Mouse (Mus musculus): Measurements from ENCODE around the gene Cldn11.

Gene Cldn11

GRCm38 (mm10) chr3:31160046-31160445 lies 10.3 kb downstream of the Cldn11 start:
- no peak for DNase-seq (ENCODE audit: low read depth)

DNA sequence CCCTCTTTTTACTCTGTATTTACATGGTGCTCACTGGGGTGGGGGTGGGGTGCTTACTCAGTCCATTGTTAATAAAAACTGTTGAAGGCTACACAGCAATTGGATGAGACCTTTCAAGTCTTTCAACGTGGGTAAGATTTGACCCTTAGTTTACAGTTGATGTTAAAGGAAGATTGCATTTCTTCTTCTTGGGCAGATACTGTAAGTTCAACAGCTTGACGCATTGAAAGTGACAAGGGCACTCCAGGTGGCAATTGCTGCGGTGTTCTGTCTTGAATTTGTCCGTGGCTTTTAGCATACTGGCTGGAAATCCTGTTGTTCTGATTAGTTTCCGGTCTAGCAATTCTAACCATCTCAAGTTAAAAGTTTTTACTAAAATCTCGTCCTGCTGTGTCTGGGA lies 11.6 kb downstream of the Cldn11 start:
- DNase-seq (ENCODE audit: low read depth) = no peak

DNA sequence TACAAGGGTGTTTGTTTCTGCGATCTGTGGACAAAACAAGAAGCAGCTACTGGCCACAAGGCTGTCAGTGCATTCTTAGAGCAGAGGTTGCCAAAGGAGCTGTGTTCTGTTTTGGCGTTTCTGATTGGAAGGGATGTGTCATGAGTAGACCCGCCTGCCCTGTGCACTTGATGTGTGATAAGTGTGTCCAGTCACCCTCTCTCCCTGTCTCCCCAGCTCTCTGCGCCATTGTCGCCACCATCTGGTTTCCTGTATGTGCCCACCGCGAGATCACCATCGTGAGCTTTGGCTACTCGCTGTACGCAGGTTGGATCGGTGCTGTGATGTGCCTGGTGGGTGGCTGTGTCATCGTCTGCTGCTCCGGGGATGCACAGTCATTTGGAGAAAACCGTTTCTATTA lies 13.1 kb downstream of the Cldn11 start:
- no peak for DNase-seq (ENCODE audit: low read depth)

DNA sequence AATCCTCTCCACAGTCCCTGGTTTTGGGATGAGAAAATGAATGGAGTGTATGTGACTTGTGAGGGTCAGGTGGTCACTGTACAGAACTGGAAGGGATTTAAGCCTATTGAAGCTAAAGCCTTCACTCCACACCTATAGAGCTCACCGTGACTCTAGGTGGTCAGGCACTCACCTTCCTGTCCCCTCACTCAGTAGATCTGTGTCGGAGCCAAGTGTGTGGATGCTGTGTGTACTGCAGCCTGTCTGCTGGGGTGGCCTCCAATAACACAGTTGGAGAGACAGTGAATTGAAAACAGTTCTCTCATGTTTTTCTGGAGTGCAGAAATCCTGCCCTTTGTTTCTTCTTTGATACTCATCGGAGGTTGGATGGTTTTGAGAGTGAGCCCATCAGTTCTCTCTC lies 16.1 kb downstream of the Cldn11 start:
- DNase-seq (ENCODE audit: low read depth) = no peak

GRCm38 (mm10) chr3:31166365-31166871 lies 16.7 kb downstream of the Cldn11 start:
- DNase-seq (ENCODE audit: low read depth) = no peak

- no peak for DNase-seq (ENCODE audit: low read depth)
These were observed 40.6 kb downstream of the Cldn11 start for GRCm38 (mm10) chr3:31190342-31190741.

DNA sequence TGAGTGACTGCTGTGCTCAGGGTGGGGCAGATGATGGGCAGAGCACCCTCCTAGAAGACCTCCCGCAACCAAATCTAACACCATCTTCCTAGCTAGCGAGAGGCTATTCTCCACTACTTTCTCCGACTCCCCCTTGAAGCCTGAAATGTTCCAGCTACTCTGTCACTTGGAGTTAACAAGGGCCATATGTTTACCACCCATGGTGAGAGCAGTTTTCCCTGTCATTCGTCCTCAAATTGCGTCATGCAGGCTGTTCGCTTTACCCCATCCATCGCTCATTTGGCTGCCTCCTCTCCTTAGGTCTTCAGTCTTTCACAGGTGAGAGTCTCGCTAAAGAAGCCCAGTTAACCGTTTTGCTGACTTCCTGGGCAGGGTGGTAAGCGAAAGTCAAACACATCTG lies 41.7 kb downstream of the Cldn11 start:
- no peak for DNase-seq (ENCODE audit: low read depth)

DNA sequence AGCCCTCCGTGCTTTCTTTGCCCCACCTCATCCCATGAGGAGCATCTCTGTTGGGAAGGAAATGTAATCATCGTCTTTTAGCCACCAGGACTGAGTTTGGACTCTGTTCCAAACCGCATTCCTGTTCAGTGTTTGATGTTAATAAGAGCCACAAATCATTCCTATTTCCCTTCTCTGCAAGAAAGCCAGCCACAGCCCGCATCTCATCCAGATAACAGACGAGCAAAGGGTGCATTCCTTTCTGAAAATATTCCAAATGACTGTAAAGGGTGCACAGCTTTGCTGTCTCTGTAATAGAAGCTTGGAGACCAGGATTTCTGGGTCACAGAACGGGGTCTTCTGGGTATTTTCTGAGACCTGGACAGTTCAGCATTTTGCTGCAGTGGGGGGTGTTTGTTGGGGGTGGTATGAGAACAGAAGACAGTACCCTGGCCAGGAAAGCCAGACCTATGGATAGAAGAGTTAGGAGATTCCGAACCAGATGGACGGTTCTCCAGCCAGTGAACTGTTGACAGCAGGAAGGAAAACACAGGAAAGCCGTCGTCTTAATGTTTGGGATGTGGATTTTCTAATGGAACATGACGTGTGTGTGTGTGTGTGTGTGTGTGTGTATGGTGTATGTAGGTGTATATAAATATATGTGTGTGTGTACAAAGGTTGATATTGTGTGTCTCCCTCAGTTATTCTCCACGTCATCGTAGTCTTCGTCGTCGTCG lies 49.6 kb downstream of the Cldn11 start:
- DNase-seq (ENCODE audit: low read depth) = peak; percentile 35

- DNase-seq (ENCODE audit: low read depth) = peak; percentile 34
These were observed 54.2 kb downstream of the Cldn11 start for GRCm38 (mm10) chr3:31203947-31204346.

- DNase-seq (ENCODE audit: low read depth) = no peak
These were observed 55.4 kb downstream of the Cldn11 start for GRCm38 (mm10) chr3:31205167-31205566.

DNA sequence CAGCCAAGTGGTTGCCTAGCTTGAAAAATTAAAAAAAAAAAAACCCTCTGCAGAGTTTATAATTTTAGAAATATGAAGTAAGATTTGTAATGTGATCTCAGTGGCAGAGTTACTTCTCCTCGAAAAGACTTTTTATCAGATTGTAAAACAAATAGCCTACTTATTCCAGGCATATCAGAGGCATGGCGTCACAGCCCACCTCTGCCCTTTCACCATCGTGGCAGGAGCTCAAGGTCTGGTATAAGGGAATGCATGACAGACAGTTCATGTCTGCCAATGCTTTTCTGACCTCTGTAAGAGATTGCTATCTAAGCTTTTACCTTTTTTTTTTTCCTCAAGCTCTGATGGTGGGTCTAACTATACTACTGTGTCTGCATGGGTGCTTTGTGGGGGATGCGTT lies 58.3 kb downstream of the Cldn11 start:
- peak; percentile 82 for DNase-seq (ENCODE audit: low read depth)

GRCm38 (mm10) chr3:31208458-31208994 lies 58.8 kb downstream of the Cldn11 start:
- no peak for DNase-seq (ENCODE audit: low read depth)

DNA sequence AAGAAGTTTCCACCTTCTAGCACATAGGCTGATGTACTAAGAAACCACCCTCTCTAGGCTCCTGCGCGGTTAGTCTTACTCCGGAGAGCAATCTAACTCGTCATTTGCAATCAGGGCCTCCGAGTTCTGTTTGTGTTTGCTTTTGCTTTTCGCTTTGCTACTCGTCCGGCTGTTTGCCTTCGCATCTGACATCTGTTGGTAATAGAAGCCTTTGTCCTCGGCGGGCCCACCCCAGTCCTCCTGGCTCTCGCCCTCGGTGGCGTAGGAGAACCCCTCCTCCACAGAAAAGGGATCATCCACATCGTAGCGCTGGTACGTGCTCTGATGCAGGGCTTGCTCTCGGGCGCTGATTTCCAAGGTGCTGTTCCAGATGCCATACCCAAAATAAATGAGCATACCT lies 59.3 kb downstream of the Cldn11 start:
- DNase-seq (ENCODE audit: low read depth) = no peak

DNA sequence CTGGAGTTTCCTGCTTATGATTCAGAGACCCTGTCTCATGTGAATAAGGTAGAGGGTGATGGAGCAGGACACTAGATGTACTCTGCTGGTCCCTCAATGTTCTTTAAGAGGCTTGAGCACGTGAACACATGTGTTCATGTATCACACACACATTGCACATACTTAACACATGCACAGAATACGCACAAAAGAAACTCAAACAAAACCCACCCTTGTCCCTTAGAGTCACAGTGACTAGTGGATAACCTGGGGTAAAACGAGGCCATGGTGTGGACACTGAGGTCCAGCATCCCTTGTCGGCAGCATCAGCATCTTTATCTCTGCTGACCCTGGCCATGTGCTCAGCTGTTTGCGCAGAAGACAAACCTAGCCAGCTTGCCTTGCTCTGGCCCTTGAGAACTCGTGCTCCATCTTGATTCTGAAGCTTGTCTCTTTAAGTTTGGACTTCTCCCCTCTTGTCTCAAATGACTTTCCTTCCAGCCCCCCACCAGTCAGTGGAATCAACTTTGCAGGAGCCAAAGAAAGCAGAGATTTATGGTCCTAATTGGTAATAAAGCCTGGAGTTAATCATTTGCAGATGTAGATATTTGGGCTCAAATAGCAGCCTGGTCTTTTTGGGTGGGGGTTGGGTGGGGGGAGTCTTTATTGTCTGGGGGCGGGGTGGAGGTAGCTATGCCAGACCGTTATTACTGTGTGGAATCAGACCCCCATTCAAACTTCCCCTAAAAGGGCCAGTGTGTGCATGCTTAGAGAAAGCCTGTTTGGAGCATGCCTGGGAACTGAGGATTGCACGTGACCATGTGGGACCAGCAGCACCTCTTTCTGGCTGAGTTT lies 62.7 kb downstream of the Cldn11 start:
- DNase-seq (ENCODE audit: low read depth) = peak; percentile 80

DNA sequence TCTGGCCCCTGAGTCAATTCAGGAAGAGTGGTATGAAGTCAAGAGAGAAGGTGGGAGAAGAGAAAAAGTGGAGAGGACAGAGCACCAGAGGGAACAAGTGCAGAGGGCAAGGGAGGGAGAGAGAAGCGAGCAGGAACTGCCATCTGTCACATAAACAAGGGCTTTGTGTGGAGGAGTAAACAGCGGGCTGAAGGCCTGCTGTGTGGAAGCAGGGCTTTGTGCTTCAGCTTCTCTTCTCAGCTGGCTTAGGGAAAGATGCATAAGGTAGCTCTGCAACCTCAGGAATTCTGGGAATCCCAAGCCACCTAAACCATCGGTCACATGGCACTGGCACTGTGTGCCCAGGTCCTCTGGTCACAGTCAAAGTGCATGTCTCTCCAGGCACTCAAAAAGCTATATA lies 64.1 kb downstream of the Cldn11 start:
- no peak for DNase-seq (ENCODE audit: low read depth)

Data from NIH3T3 (cell line).